Mouse (Mus musculus) heart, adult 2 months (tissue): ENCODE data around the gene Pla2r1. TPM values are rescaled to one million over a fixed set of nuclear protein-coding genes. Genes with fewer than 3 reads are reported as not detected.

Experiments used
- DNase-seq, 2 experiments: peaks; one replicate each; pipeline ENCODE4 v3.0.0; 2021
- H3K27ac ChIP-seq: fragments of 200-600 bp; 2 replicates; pipeline ENCODE4 v1.8.1; 2022
- H3K27me3 ChIP-seq: fragments of 200-500 bp; 2 replicates; pipeline ENCODE4 v1.6.1; 2012; ENCODE audit warnings: mild to moderate bottlenecking, low read length, inconsistent platforms, mixed read lengths; ENCODE audit not compliant: control insufficient read depth, insufficient read depth
- H3K36me3 ChIP-seq: fragments of 200-500 bp; 2 replicates; pipeline ENCODE4 v1.6.1; 2012; ENCODE audit warnings: low read length, inconsistent platforms; ENCODE audit not compliant: control insufficient read depth, insufficient read depth
- H3K4me1 ChIP-seq: fragments of 200-500 bp; 2 replicates; pipeline ENCODE4 v1.6.1; 2011; ENCODE audit warnings: low read length; ENCODE audit not compliant: control insufficient read depth, insufficient read depth
- H3K4me3 ChIP-seq: fragments of 200-600 bp; 2 replicates; pipeline ENCODE4 v1.8.1; 2022
- H3K79me2 ChIP-seq: fragments of 200-500 bp; replicated peaks from 2 replicates; pipeline ENCODE4 v1.6.1; 2012; ENCODE audit warnings: mild to moderate bottlenecking, inconsistent platforms, low read length, moderate library complexity, mixed read lengths; ENCODE audit not compliant: control insufficient read depth, insufficient read depth
- H3K9ac ChIP-seq: fragments of 200-500 bp; 2 replicates; pipeline ENCODE4 v1.6.1; 2012; ENCODE audit warnings: low read depth, mild to moderate bottlenecking, control low read depth, inconsistent platforms, low read length, mixed read lengths
- CTCF ChIP-seq: fragments of 200-600 bp; IDR thresholded peaks from 2 replicates; pipeline ENCODE4 v1.8.1; 2022; ENCODE audit warnings: antibody characterized with exemption, mild to moderate bottlenecking, moderate library complexity
- EP300 ChIP-seq: fragments of 200-500 bp; IDR thresholded peaks from 2 replicates; pipeline ENCODE4 v1.6.1; 2011; ENCODE audit warnings: low read depth, low read length, control low read depth; ENCODE audit not compliant: insufficient read depth
- POLR2A ChIP-seq: fragments of 200-500 bp; IDR thresholded peaks from 2 replicates; pipeline ENCODE4 v1.6.1; 2011; ENCODE audit warnings: mild to moderate bottlenecking, low read depth, low read length, control low read depth; ENCODE audit not compliant: insufficient read depth
- WGBS: fragments of 180-500 bp; shearing (Covaris S2); methylation state at CpG from one replicate; pipeline ENCODE4 v1.1.7; 2018; 5-methylcytosine and 5-hydroxymethylcytosine counted together
- intact Hi-C: fragments of 180-260 bp; cut with DNase I; formaldehyde crosslinking; loops from one replicate; pipeline ENCODE4 v1.15.1; 2025
- polyA plus RNA-seq: library from polyadenylated mRNA; depleted of rRNA; stranded (reverse); fragments of >200 nt; gene quantifications from 2 replicates; pipeline ENCODE4 v1.2.3, GENCODE M21; 2012; rRNA removed
- total RNA-seq, 2 experiments: library from RNA; stranded (reverse); gene quantifications; 2 replicates each; pipeline ENCODE4 v1.2.3; 2021

The Pla2r1 gene
- total and polyA plus RNA-seq, 3 experiments, result 1.4 to 1.9 (median 1.7) TPM

DNA sequence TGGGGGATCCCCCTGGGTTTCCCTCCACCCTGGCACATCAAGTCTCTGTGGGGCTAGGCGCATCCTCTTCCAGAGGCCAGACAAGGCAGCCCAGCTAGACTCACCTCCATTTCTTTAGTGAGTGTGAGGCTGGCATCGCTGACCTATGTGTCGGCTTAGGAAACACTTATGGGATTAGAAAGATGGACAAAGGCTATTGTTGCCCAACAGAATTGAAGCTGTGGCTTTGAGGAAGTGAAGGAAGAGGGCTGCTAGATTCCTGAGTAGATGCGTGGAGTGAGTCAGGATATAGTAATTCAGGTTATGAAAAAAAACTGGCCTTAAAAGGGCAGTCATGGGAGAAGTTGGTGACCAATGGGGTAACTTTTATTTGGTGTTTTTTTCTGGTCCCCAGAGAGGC lies 183.7 kb downstream of the Pla2r1 start:
- WGBS, result 63% methylated on average over 4 of the region's 4 CpGs
- Histone ChIP-seq H3K79me2 (no peaks in the 10 kb centered on the region), H3K27me3 (no peaks in the 10 kb centered on the region), H3K4me3 (no peak overlapping the region), H3K36me3 (no peaks in the 10 kb centered on the region), H3K27ac (no peak overlapping the region), H3K4me1 (peaks cover 2% of the 10 kb centered on the region), H3K9ac (no peak overlapping the region)
- no peak for DNase-seq
- TF ChIP-seq EP300 (no peak), POLR2A (no peak), CTCF (no peak)
- intact Hi-C loops, result no loop called here

DNA sequence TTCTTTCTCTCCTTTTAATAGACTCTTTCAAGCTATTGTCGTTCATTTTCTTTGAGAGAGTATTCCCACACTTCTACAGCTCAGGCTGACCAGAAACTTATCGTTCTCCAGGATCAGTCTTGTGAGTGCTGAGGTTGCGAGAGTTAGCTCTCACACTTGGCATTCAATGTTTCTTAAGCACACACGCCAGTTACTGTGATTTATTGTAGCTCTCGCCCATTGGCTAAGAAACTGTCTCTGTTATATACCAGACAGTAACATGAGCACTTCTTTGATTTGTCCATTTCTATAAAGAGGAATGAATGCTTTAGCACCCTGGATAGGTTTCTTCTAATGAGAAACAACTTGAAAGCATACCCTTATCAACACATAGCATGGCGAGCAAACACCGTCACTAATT lies 185.2 kb downstream of the Pla2r1 start:
- Histone ChIP-seq H3K27me3 (no peaks in the 10 kb centered on the region), H3K79me2 (no peaks in the 10 kb centered on the region), H3K9ac (no peak overlapping the region), H3K36me3 (no peaks in the 10 kb centered on the region), H3K4me1 (peaks cover 2% of the 10 kb centered on the region), H3K27ac (no peak overlapping the region), H3K4me3 (no peak overlapping the region)
- DNase-seq, result no peak
- TF ChIP-seq EP300 (no peak), CTCF (no peak), POLR2A (no peak)
- intact Hi-C loops, result no loop called here
- WGBS, result 84% methylated on average over 7 of the region's 7 CpGs

Other genes with a start within 250 kb of the Pla2r1 start
- gene Ly75, start 170.0 kb downstream of the Pla2r1 start, total RNA-seq, result under 1 TPM; 0.57 to 0.68 TPM
- 0.37 and 0.79 TPM in 2 replicates for gene Ly75, start 170.0 kb downstream of the Pla2r1 start, polyA plus RNA-seq
- gene Itgb6, start 169.3 kb upstream of the Pla2r1 start, total RNA-seq, result 10 to 100 TPM; 21.0 to 32.4 TPM
- gene Itgb6, start 169.3 kb upstream of the Pla2r1 start, polyA plus RNA-seq, result 10.5 and 19.5 TPM in 2 replicates